Mouse (Mus musculus) liver, embryonic 15.5 days (tissue): ENCODE data around the gene Prpf40b. TPM values are rescaled to one million over a fixed set of nuclear protein-coding genes. Genes with fewer than 3 reads are reported as not detected.
A peak's percentile ranks its signal among the peaks of the same experiment; 100 is the strongest.

Experiments used
- ATAC-seq: fragments of 200-750 bp; cut with Nextera tagmentation; 2 replicates; pipeline ENCODE4 v1.8.0; 2017; ENCODE audit warnings: moderate number of reproducible peaks, mild to moderate bottlenecking, moderate library complexity; ENCODE audit not compliant: insufficient read depth
- H3K27ac ChIP-seq: fragments of 300-500 bp; sonication (generic); replicated peaks from 2 replicates; pipeline ENCODE4 v1.5.1; 2015; ENCODE audit warnings: mild to moderate bottlenecking, inconsistent platforms
- H3K27me3 ChIP-seq: fragments of 300-500 bp; sonication (generic); 2 replicates; pipeline ENCODE4 v1.6.1; 2015; ENCODE audit warnings: mild to moderate bottlenecking, inconsistent platforms
- H3K36me3 ChIP-seq: fragments of 300-500 bp; sonication (generic); replicated peaks from 2 replicates; pipeline ENCODE4 v1.6.1; 2015; ENCODE audit warnings: moderate library complexity, mild to moderate bottlenecking, inconsistent platforms
- H3K4me1 ChIP-seq: fragments of 300-500 bp; sonication (generic); replicated peaks from 2 replicates; pipeline ENCODE4 v1.6.1; 2015; ENCODE audit warnings: inconsistent platforms
- H3K4me2 ChIP-seq: fragments of 300-500 bp; sonication (generic); 2 replicates; pipeline ENCODE4 v1.6.1; 2015; ENCODE audit warnings: moderate library complexity, mild to moderate bottlenecking, inconsistent platforms
- H3K4me3 ChIP-seq: fragments of 300-500 bp; sonication (generic); replicated peaks from 2 replicates; pipeline ENCODE4 v1.5.1; 2015; ENCODE audit warnings: mild to moderate bottlenecking, inconsistent platforms
- H3K9ac ChIP-seq: fragments of 300-500 bp; sonication (generic); 2 replicates; pipeline ENCODE4 v1.6.1; 2015; ENCODE audit warnings: moderate library complexity, mild to moderate bottlenecking, inconsistent platforms
- H3K9me3 ChIP-seq: fragments of 300-500 bp; sonication (generic); replicated peaks from 2 replicates; pipeline ENCODE4 v1.6.1; 2016; ENCODE audit warnings: inconsistent platforms
- WGBS: fragments of 180-500 bp; shearing (Covaris S2); methylation state at CpG from one replicate; pipeline ENCODE4 v1.1.7; 2015; ENCODE audit warnings: mixed read lengths; ENCODE audit not compliant: insufficient replicate concordance; 5-methylcytosine and 5-hydroxymethylcytosine counted together
- polyA plus RNA-seq: library from polyadenylated mRNA; unstranded; fragments of >200 nt; fragmentation: Nextera tagmentation; extraction: Ambion mirVana; gene quantifications from 2 replicates; pipeline ENCODE4 v1.2.1, GENCODE M21; 2015

The Prpf40b gene
- polyA plus RNA-seq, 1 experiment from 2014 or later: 6.6 TPM

GRCm38 (mm10) chr15:99318861-99319410 is 24.0 kb downstream of the Prpf40b start:
- no peak overlapping the region for H3K4me3 ChIP-seq
- no peak overlapping the region for H3K4me2 ChIP-seq
- H3K9ac ChIP-seq: no peak overlapping the region
- no peak overlapping the region for H3K27ac ChIP-seq
- H3K4me1 ChIP-seq: peaks cover 7% of the 10 kb centered on the region; the same call in 1 of the 2 replicates
- no peaks in the 10 kb centered on the region for H3K27me3 ChIP-seq
- ATAC-seq: no peak
- 65% methylated on average over 14 of the region's 14 CpGs for WGBS
- H3K9me3 ChIP-seq: no peaks in the 10 kb centered on the region
- H3K36me3 ChIP-seq: peaks cover 22% of the 10 kb centered on the region

DNA sequence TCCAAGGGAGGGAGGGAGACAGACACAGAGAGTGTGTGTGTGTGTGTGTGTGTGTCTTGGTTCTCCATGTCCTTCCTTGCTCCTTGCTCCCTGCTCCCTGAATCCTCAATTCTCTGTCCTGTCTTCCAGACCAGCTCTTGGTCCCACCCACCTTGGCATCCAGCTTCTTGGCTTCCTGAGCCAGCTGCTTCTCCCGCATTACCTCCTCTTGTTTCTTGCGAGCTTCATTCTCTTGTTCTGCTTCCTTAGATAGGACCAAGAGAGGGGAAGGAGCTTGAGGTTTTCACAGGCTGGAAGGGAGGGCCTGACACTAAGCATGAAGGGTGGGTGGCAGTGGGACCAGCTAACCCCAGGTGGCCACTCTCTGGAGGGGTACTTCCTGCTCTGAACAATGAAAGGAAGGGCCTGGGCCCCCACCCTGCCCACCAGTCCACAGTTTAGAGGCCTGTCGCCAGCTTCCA is 24.6 kb downstream of the Prpf40b start:
- H3K27me3 ChIP-seq: no peaks in the 10 kb centered on the region
- no peak for ATAC-seq
- no peak overlapping the region for H3K4me3 ChIP-seq
- 41% methylated on average over 3 of the region's 3 CpGs for WGBS
- peaks cover 22% of the 10 kb centered on the region for H3K36me3 ChIP-seq
- H3K27ac ChIP-seq: no peak overlapping the region
- H3K4me2 ChIP-seq: no peak overlapping the region
- no peaks in the 10 kb centered on the region for H3K9me3 ChIP-seq
- H3K9ac ChIP-seq: no peak overlapping the region
- H3K4me1 ChIP-seq: peaks cover 7% of the 10 kb centered on the region; the same call in 1 of the 2 replicates

- Histone ChIP-seq H3K4me3 (no peak overlapping the region), H3K27me3 (no peaks in the 10 kb centered on the region), H3K9ac (no peak overlapping the region), H3K4me2 (no peak overlapping the region), H3K27ac (no peak overlapping the region), H3K36me3 (peaks cover 25% of the 10 kb centered on the region), H3K4me1 (peaks cover 7% of the 10 kb centered on the region; the same call in 1 of the 2 replicates), H3K9me3 (no peaks in the 10 kb centered on the region)
- ATAC-seq: no peak
- WGBS: 72% methylated on average over 10 of the region's 10 CpGs
These were observed 25.3 kb downstream of the Prpf40b start for GRCm38 (mm10) chr15:99320168-99320674.

DNA sequence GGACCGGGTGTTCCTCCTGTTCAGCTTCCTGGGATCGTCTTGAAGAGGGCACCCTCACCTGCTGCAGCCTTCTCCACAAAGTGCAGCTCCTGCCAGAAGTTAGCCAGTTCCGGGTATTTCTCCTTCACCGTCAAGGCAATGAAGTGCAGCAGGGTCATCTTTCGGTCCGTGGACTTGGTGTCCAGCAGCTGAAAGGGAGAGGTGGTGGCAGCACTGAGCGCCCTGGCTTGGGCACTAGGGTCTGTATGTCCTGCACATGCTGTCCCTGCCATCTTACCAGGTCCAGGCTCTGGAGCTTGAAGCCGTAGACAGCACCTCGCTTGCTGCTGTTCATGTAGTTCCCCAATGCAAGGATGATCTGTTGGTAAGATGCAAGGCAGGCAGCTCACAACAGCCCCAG is 26.1 kb downstream of the Prpf40b start:
- H3K4me1 ChIP-seq: peaks cover 7% of the 10 kb centered on the region; the same call in 1 of the 2 replicates
- no peak overlapping the region for H3K27ac ChIP-seq
- 72% methylated on average over 9 of the region's 9 CpGs for WGBS
- H3K9ac ChIP-seq: no peak overlapping the region
- ATAC-seq: no peak
- H3K9me3 ChIP-seq: no peaks in the 10 kb centered on the region
- H3K27me3 ChIP-seq: no peaks in the 10 kb centered on the region
- H3K4me3 ChIP-seq: no peak overlapping the region
- H3K4me2 ChIP-seq: no peak overlapping the region
- peaks cover 25% of the 10 kb centered on the region for H3K36me3 ChIP-seq

GRCm38 (mm10) chr15:99324151-99324550 is 29.3 kb downstream of the Prpf40b start:
- Histone ChIP-seq H3K36me3 (peaks cover 18% of the 10 kb centered on the region), H3K9me3 (no peaks in the 10 kb centered on the region), H3K4me1 (no peaks in the 10 kb centered on the region), H3K9ac (no peak overlapping the region), H3K4me3 (no peak overlapping the region), H3K27ac (no peak overlapping the region), H3K27me3 (no peaks in the 10 kb centered on the region), H3K4me2 (no peak overlapping the region)
- WGBS: 68% methylated on average over 9 of the region's 9 CpGs
- no peak for ATAC-seq

DNA sequence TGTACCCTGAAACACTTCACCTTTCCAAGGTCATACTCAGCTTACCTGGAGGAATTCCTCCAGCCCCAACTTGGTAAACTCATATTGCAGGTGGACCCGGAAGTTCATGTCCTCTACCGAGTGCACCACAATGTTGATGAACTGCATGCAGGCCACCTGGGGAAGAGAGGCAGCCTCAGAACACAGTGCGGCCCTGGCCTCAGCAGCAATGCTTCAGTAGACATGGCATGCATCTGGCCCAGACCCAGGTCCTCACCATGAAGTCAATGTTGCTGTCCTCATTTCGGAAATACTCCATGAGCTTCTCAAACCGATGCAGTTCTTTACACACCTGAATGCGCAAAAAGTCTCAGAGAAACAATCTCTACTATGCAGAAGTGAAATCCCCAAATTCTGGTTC is 30.7 kb downstream of the Prpf40b start:
- H3K9me3 ChIP-seq: no peaks in the 10 kb centered on the region
- WGBS: 74% methylated on average over 6 of the region's 6 CpGs
- H3K27me3 ChIP-seq: no peaks in the 10 kb centered on the region
- H3K36me3 ChIP-seq: peaks cover 17% of the 10 kb centered on the region
- peaks cover 6% of the 10 kb centered on the region; the same call in 1 of the 2 replicates for H3K4me1 ChIP-seq
- H3K27ac ChIP-seq: no peak overlapping the region
- H3K4me3 ChIP-seq: no peak overlapping the region
- H3K9ac ChIP-seq: no peak overlapping the region
- no peak overlapping the region for H3K4me2 ChIP-seq
- no peak for ATAC-seq

- no peak for ATAC-seq
- peaks cover 14% of the 10 kb centered on the region for H3K4me1 ChIP-seq
- peaks cover 15% of the 10 kb centered on the region for H3K36me3 ChIP-seq
- no peak overlapping the region for H3K4me3 ChIP-seq
- no peak overlapping the region for H3K27ac ChIP-seq
- H3K4me2 ChIP-seq: no peak overlapping the region
- H3K9ac ChIP-seq: no peak overlapping the region
- 23% methylated on average over 2 of the region's 2 CpGs for WGBS
- H3K9me3 ChIP-seq: no peaks in the 10 kb centered on the region
- no peaks in the 10 kb centered on the region for H3K27me3 ChIP-seq
These were observed 31.5 kb downstream of the Prpf40b start for GRCm38 (mm10) chr15:99326407-99326806.

GRCm38 (mm10) chr15:99326959-99327358 is 32.1 kb downstream of the Prpf40b start:
- Histone ChIP-seq H3K9me3 (no peaks in the 10 kb centered on the region), H3K9ac (no peak overlapping the region), H3K27me3 (no peaks in the 10 kb centered on the region), H3K27ac (no peak overlapping the region), H3K4me2 (no peak overlapping the region), H3K4me3 (no peak overlapping the region), H3K36me3 (peaks cover 10% of the 10 kb centered on the region), H3K4me1 (peaks cover 19% of the 10 kb centered on the region)
- ATAC-seq: no peak
- 56% methylated on average over 1 of the region's 1 CpGs for WGBS

GRCm38 (mm10) chr15:99328011-99328410 is 33.1 kb downstream of the Prpf40b start:
- no peaks in the 10 kb centered on the region for H3K27me3 ChIP-seq
- H3K9ac ChIP-seq: no peak overlapping the region
- no peak overlapping the region for H3K4me3 ChIP-seq
- peaks cover 4% of the 10 kb centered on the region; the same call in 1 of the 2 replicates for H3K36me3 ChIP-seq
- H3K4me2 ChIP-seq: no peak overlapping the region
- no peaks in the 10 kb centered on the region for H3K9me3 ChIP-seq
- H3K4me1 ChIP-seq: peaks cover 30% of the 10 kb centered on the region
- 76% methylated on average over 5 of the region's 5 CpGs for WGBS
- ATAC-seq: no peak
- no peak overlapping the region for H3K27ac ChIP-seq

- H3K9ac ChIP-seq: no peak overlapping the region
- no peaks in the 10 kb centered on the region for H3K9me3 ChIP-seq
- H3K36me3 ChIP-seq: no peaks in the 10 kb centered on the region; the same call in 1 of the 2 replicates
- no peak overlapping the region for H3K4me2 ChIP-seq
- H3K27ac ChIP-seq: no peak overlapping the region
- no peaks in the 10 kb centered on the region for H3K27me3 ChIP-seq
- ATAC-seq: no peak
- H3K4me3 ChIP-seq: no peak overlapping the region
- H3K4me1 ChIP-seq: peaks cover 53% of the 10 kb centered on the region
- WGBS: 43% methylated on average over 2 of the region's 2 CpGs
These were observed 35.4 kb downstream of the Prpf40b start for GRCm38 (mm10) chr15:99330324-99330723.

DNA sequence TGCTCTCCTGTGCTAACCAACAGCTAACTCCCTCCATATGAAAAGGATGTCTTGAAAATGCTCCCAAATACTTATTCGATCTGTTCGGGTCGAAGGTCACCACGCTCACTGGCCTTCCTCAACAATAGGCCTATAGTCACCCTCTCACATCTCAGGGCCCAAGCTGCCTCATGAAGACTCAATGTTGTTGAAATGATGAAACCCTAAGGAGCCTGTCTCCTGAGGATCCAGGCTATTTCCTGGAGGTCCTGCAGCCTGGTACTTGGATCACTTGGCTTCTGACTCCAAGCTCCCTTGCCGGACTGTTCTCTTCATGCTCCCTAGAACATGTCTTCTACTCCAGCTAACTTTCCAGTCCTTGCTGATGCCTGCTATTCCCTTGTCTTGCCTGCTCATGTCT is 36.5 kb downstream of the Prpf40b start:
- Histone ChIP-seq H3K27ac (no peak overlapping the region), H3K36me3 (no peaks in the 10 kb centered on the region), H3K4me1 (peaks cover 62% of the 10 kb centered on the region), H3K4me3 (no peak overlapping the region), H3K27me3 (no peaks in the 10 kb centered on the region), H3K9me3 (no peaks in the 10 kb centered on the region), H3K9ac (no peak overlapping the region), H3K4me2 (no peak overlapping the region)
- WGBS: 71% methylated on average over 5 of the region's 5 CpGs
- no peak for ATAC-seq

GRCm38 (mm10) chr15:99332111-99332510 is 37.2 kb downstream of the Prpf40b start:
- no peak overlapping the region for H3K4me2 ChIP-seq
- H3K27ac ChIP-seq: peak overlapping the region; percentile 85
- H3K36me3 ChIP-seq: no peaks in the 10 kb centered on the region
- no peak for ATAC-seq
- H3K9ac ChIP-seq: no peak overlapping the region
- peaks cover 70% of the 10 kb centered on the region for H3K4me1 ChIP-seq
- H3K27me3 ChIP-seq: no peaks in the 10 kb centered on the region
- no peaks in the 10 kb centered on the region for H3K9me3 ChIP-seq
- no peak overlapping the region for H3K4me3 ChIP-seq
